Mouse (Mus musculus) hindbrain, postnatal 0 days (tissue): ENCODE data around the gene Uxs1. TPM values are rescaled to one million over a fixed set of nuclear protein-coding genes. Genes with fewer than 3 reads are reported as not detected.

Source experiments
- ATAC-seq: fragments of 200-750 bp; cut with Nextera tagmentation; 2 replicates; pipeline ENCODE4 v1.8.0; 2017; ENCODE audit warnings: mild to moderate bottlenecking, moderate TSS enrichment, moderate library complexity
- DNase-seq: peaks from one replicate; pipeline ENCODE4 v3.0.0-alpha.2; 2015; ENCODE audit warnings: low spot score
- H3K27ac ChIP-seq: fragments of 300-500 bp; sonication (generic); 2 replicates; pipeline ENCODE4 v1.5.1; 2014; ENCODE audit warnings: mild to moderate bottlenecking
- H3K27me3 ChIP-seq: fragments of 300-500 bp; sonication (generic); 2 replicates; pipeline ENCODE4 v1.6.1; 2014; ENCODE audit warnings: low read length, mixed read lengths; ENCODE audit not compliant: insufficient read depth
- H3K36me3 ChIP-seq: fragments of 300-500 bp; sonication (generic); 2 replicates; pipeline ENCODE4 v1.6.1; 2014; ENCODE audit warnings: low read length, mixed read lengths; ENCODE audit not compliant: insufficient read depth
- H3K4me1 ChIP-seq: fragments of 300-500 bp; sonication (generic); 2 replicates; pipeline ENCODE4 v1.6.1; 2014; ENCODE audit warnings: antibody characterized with exemption, low read length, mixed read lengths; ENCODE audit not compliant: insufficient read depth
- H3K4me2 ChIP-seq: fragments of 300-500 bp; sonication (generic); 2 replicates; pipeline ENCODE4 v1.6.1; 2014; ENCODE audit warnings: low read depth, mild to moderate bottlenecking, low read length, moderate library complexity, mixed read lengths
- H3K4me3 ChIP-seq: fragments of 300-500 bp; sonication (generic); 2 replicates; pipeline ENCODE4 v1.5.1; 2014; ENCODE audit warnings: low read length
- H3K9ac ChIP-seq: fragments of 300-500 bp; sonication (generic); replicated peaks from 2 replicates; pipeline ENCODE4 v1.6.1; 2014; ENCODE audit warnings: mild to moderate bottlenecking, low read length, moderate library complexity, mixed read lengths
- H3K9me3 ChIP-seq: fragments of 300-500 bp; sonication (generic); 2 replicates; pipeline ENCODE4 v1.6.1; 2016; ENCODE audit warnings: low read length, mixed read lengths
- CTCF ChIP-seq: IDR thresholded peaks from 2 replicates; pipeline ENCODE4 v1.5.1; 2016; ENCODE audit warnings: antibody characterized with exemption, control low read depth, low read depth
- WGBS: fragments of 180-500 bp; shearing (Covaris S2); extraction: QIAGEN DNeasy Blood & Tissue Kit; methylation state at CpG from one replicate; pipeline ENCODE4 v1.1.7; 2014; 5-methylcytosine and 5-hydroxymethylcytosine counted together
- polyA plus RNA-seq: library from polyadenylated mRNA; unstranded; fragments of >200 nt; fragmentation: Nextera tagmentation; extraction: Ambion mirVana; gene quantifications from 2 replicates; pipeline ENCODE4 v1.2.1, GENCODE M21; 2015
- total RNA-seq: library from RNA; depleted of rRNA; stranded (reverse); fragments of >200 nt; gene quantifications from 2 replicates; pipeline ENCODE4 v1.2.3, GENCODE M21; 2014

Uxs1 gene
- total and polyA plus RNA-seq, 2 experiments from 2014 or later, result 17.4 to 22.3 TPM

GRCm38 (mm10) chr1:43737812-43738518 lies 89.6 kb downstream of the Uxs1 start:
- Histone ChIP-seq H3K9ac (no peak overlapping the region), H3K27ac (no peak overlapping the region), H3K9me3 (no peaks in the 10 kb centered on the region), H3K4me3 (no peak overlapping the region), H3K36me3 (no peaks in the 10 kb centered on the region), H3K4me2 (no peak overlapping the region), H3K4me1 (no peaks in the 10 kb centered on the region), H3K27me3 (no peaks in the 10 kb centered on the region)
- ATAC-seq, result peak; percentile 79
- 68% methylated on average over 7 of the region's 7 CpGs for WGBS
- DNase-seq, result peak; percentile 86
- peak; percentile 87 for TF ChIP-seq CTCF

- Histone ChIP-seq H3K27me3 (no peaks in the 10 kb centered on the region), H3K4me3 (no peak overlapping the region), H3K4me2 (no peak overlapping the region), H3K9ac (no peak overlapping the region), H3K9me3 (no peaks in the 10 kb centered on the region), H3K27ac (no peak overlapping the region), H3K36me3 (no peaks in the 10 kb centered on the region), H3K4me1 (no peaks in the 10 kb centered on the region; the same call in 1 of the 2 replicates)
- 51% methylated on average over 1 of the region's 1 CpGs for WGBS
- ATAC-seq, result no peak
- TF ChIP-seq CTCF, result no peak
- peak; percentile 25 for DNase-seq
Observed at GRCm38 (mm10) chr1:43732657-43733056, 94.9 kb downstream of the Uxs1 start.

- Histone ChIP-seq H3K9me3 (no peaks in the 10 kb centered on the region), H3K27me3 (no peaks in the 10 kb centered on the region), H3K4me3 (no peak overlapping the region), H3K27ac (no peak overlapping the region), H3K4me1 (no peaks in the 10 kb centered on the region; the same call in 1 of the 2 replicates), H3K36me3 (no peaks in the 10 kb centered on the region), H3K9ac (no peak overlapping the region), H3K4me2 (no peak overlapping the region)
- TF ChIP-seq CTCF, result peak; percentile 49
- 88% methylated on average over 4 of the region's 4 CpGs for WGBS
- ATAC-seq (no peak), DNase-seq (no peak)
Observed at GRCm38 (mm10) chr1:43732100-43732499, 95.5 kb downstream of the Uxs1 start.

- WGBS, result 32% methylated on average over 16 of the region's 16 CpGs
- Histone ChIP-seq H3K27me3 (no peaks in the 10 kb centered on the region), H3K4me2 (peak within 1 kb of the TSS; percentile 18), H3K9me3 (no peaks in the 10 kb centered on the region), H3K36me3 (no peaks in the 10 kb centered on the region), H3K4me1 (no peaks in the 10 kb centered on the region; the same call in 1 of the 2 replicates), H3K4me3 (no peak within 1 kb of the TSS), H3K9ac (no peak within 1 kb of the TSS), H3K27ac (no peak within 1 kb of the TSS)
- TF ChIP-seq CTCF, result peak; percentile 19; the same call in 1 of the 2 replicates
- peak; percentile 97 for ATAC-seq
- peak; percentile 92 for DNase-seq
Observed at GRCm38 (mm10) chr1:43730491-43730924, 97.1 kb downstream of the Uxs1 start, which contains the start of gene 1500015O10Rik. Gene 1500015O10Rik (plus strand): TSS chr1:43730602.

- no peaks in the 10 kb centered on the region for H3K9me3 ChIP-seq
- H3K4me2 ChIP-seq, result no peak overlapping the region
- TF ChIP-seq CTCF, result no peak
- WGBS, result 73% methylated on average over 1 of the region's 1 CpGs
- H3K4me1 ChIP-seq, result no peaks in the 10 kb centered on the region
- no peak overlapping the region for H3K4me3 ChIP-seq
- no peak for DNase-seq
- H3K9ac ChIP-seq, result no peak overlapping the region
- no peaks in the 10 kb centered on the region for H3K36me3 ChIP-seq
- no peak for ATAC-seq
- H3K27me3 ChIP-seq, result no peaks in the 10 kb centered on the region
- no peak overlapping the region for H3K27ac ChIP-seq
Observed at GRCm38 (mm10) chr1:43722459-43722858, 105.1 kb downstream of the Uxs1 start.

GRCm38 (mm10) chr1:43718793-43719192 lies 108.8 kb downstream of the Uxs1 start:
- Histone ChIP-seq H3K27me3 (no peaks in the 10 kb centered on the region), H3K4me1 (no peaks in the 10 kb centered on the region), H3K4me3 (no peak overlapping the region), H3K9ac (no peak overlapping the region), H3K9me3 (no peaks in the 10 kb centered on the region), H3K27ac (no peak overlapping the region), H3K36me3 (no peaks in the 10 kb centered on the region), H3K4me2 (no peak overlapping the region)
- no peak for TF ChIP-seq CTCF
- ATAC-seq, result no peak
- no peak for DNase-seq
- 77% methylated on average over 2 of the region's 2 CpGs for WGBS

GRCm38 (mm10) chr1:43717967-43718366 lies 109.6 kb downstream of the Uxs1 start:
- WGBS, result 61% methylated on average over 7 of the region's 7 CpGs
- ATAC-seq, result no peak
- DNase-seq, result no peak
- no peak overlapping the region for H3K4me2 ChIP-seq
- no peaks in the 10 kb centered on the region for H3K9me3 ChIP-seq
- no peak overlapping the region for H3K9ac ChIP-seq
- H3K4me3 ChIP-seq, result no peak overlapping the region
- H3K4me1 ChIP-seq, result no peaks in the 10 kb centered on the region
- TF ChIP-seq CTCF, result no peak
- H3K27me3 ChIP-seq, result no peaks in the 10 kb centered on the region
- no peak overlapping the region for H3K27ac ChIP-seq
- H3K36me3 ChIP-seq, result no peaks in the 10 kb centered on the region
